Mouse (Mus musculus) cerebellum, postnatal 10 days (tissue): Measurements from ENCODE around the gene Tmem234.

Experiments used
- DNase-seq, 2 experiments: peaks; one replicate each; pipeline ENCODE4 v3.0.0; 2021; ENCODE audit warnings: mixed read lengths in 2 of 2

Tmem234 gene

DNA sequence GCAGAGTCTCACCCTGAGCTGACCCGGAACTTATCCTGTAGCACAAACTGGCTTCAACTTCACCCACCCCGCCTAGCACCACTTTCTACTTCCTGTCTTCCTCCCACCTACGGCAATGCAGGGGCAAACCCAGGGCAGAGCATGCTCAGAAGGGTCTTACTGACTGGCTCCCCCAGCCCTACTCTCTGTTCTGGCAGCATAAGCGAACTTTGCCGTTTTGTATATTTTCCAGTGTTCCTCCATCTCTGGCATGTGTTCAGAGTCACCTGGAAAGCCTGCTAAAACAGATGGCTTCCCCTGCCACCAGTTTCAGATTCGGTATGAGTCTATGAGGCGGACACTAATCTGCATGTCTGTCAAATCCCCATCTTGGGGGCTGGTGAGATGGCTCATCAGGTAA, 20.1 kb upstream of the Tmem234 start:
- DNase-seq = peak; percentile 70 to 77

DNA sequence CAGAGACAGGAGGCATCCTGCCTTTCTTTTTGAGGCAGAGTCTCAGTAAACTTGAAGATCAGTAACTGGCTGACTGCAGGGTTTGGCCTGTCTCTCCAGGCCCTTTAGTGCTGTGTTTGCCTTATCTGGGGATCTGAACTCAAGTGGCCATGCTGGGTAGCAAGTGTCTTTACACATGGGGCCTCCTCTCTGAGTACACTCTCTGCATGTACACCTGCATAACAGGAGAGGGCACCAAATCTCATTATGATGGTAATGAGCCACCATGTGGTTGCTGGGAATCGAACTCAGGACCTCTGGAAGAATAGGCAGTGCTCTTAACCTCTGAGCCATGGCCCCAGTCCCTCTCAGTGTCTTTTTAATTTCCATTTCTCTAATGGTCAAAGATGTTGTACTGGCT, 18.2 kb upstream of the Tmem234 start:
- DNase-seq = no peak

DNA sequence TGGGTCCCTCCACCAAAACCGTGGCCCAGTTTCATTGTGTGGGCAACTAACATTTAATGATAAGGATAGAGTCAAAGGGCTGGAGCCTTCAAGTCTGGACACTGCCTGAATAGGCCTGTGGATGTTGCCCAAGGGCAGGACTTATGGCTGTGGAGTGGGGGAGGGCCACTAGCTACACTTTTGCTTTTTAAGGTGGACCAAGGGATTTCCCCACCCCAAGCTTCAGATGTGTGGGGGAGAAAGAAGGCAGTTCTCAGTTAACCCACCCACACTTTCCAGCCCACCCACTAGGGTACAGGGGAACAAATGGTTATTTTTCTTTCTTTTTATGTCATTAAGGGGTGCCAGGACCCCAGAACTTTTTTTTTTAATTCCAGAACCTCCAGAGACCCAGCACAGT, 16.1 kb upstream of the Tmem234 start:
- DNase-seq = no peak

DNA sequence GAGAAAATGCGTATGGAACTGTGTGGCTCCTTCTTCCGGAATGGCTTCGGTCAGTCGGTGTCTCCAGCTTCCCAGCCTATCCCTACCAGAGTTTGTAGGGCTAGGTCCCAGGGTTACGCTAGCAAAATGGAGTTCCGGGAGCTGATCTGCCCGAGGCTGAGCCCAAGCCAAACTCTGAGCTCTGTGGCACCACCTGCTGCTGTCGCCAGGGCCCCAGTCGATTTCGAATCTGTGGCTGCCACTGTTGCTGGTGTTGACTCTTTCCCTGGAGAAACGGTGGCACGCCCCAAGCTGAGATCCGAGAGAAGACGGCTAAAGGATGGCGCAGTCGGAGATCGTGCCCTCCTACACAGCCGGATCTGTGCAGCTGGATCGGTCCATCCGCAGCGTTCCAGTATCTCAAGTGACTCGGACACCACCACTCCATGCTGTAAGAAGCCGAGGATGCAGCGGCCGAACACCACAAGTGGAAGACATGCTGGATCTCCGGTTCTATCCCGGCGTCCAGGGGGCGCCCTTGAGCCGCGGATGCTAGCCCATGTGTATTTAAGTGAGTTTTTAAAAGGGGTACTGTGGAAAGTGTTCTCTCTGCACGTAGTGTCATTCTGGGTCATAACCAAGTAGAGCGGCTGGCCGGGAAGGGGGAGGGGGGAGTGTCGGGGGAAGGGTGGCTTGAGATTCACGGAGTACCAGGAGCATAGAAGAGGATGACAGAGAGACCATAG, 15.4 kb upstream of the Tmem234 start:
- DNase-seq = peak; percentile 87 to 89

DNA sequence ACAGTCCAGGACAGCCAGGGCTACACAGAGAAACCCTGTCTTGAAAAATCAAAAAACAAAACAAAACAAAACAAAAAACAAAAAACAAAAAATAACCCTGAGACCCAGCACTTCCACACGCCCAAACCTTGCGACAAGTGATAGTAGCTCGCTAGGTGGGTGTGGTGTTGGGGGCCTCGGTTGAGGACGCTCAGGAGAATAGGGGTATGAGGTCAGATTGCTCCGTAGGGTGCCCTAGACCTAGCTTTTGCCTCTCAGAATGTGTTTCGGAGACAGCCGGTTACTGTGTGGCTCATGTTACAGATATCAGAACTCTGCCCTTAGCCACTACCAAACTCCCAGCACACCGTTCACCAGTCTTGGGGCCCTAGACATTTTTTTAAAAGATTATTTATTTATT, 14.7 kb upstream of the Tmem234 start:
- no peak for DNase-seq

DNA sequence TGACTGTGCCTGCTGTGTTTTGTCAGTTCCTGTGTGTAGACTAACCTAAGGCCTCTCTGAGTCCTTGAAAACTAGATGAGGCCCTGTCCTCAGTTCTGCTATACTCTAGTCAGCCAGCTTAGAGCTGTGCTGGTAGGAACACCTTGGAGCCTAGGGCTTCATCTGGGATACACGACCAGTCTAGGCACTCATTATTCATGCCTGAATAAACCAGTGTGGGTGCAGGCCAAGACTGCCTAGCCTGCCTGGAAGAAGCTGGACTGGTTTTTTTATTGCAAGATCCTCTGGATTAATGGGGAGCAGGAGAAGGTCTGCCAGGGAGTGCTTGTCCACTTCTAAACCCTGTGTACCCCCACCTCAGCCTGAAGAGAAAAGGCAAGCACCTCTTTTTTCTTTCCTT, 13.5 kb upstream of the Tmem234 start:
- DNase-seq = no peak

DNA sequence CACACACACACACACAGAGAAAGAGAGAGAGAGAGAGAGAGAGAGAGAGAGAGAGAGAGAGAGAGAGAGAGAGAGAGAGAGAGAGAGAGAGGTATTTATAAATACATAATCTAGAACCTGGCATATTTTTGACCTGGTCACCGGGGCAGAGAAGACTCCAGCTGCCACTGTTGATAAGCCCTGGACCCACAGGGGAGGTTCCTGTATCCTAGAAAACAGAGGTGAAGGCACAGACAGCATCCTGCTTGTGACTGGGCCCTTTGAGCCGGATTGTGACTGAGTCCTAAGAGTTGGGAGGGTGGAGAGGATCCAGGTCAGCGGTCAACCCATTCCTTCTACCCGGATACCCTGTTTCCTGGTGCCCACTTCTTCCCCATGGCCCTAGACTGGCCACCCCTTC, 11.6 kb upstream of the Tmem234 start:
- DNase-seq = no peak

DNA sequence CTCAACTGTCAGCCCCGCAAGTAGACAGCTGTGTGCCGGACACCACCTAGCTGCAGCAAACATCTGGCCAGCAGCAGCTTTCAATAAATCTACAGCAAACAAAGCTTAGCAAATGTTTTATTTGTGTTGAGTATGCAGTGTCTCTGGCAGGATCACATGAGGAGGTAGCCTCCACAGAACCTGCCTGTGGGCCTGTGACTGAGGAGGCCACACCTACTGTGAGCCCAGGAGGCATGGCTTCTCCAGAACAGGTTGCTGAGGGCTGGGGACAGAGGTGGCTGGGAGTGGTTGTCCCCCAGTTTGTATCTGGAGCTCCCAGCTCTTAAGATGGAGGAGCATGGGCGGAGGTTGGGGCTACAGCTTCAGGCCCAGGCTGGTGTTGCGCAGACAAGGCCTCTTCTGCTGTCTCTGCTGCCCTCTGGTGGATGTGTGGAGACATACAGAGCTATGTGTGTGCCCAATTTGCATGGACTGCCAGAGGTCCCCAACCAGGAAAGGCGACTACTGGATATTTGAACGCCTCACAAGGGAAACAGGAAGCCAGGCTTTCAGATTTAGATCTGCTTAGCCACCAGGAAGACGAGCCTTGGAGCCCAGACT, 8.1 kb downstream of the Tmem234 start:
- DNase-seq = peak; percentile 93 to 95

DNA sequence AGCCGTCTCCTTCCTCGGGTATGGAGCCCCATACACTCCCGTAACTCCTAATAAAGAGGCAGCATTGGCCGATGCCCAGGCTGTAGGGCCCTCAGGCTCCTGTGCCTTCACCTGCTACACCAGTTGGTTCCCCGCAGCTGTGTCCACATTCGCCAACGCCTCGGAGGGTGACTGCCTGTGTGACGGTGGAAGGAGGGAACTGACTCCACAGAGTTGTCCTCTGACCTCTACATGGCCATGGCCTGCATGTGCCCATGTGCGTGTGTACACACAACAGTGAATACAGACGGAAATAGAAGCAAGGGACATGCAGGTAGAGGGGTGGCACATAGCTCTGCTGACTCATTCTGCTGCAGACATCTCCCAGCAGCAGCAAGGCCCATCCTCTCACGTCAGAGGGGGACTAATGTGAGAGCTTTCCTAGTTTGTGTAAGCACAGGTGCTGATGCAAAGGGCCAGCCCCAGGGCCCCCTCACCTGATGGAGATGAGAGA, 8.7 kb downstream of the Tmem234 start:
- peak in 1 of 2 experiments; percentile 39 for DNase-seq

DNA sequence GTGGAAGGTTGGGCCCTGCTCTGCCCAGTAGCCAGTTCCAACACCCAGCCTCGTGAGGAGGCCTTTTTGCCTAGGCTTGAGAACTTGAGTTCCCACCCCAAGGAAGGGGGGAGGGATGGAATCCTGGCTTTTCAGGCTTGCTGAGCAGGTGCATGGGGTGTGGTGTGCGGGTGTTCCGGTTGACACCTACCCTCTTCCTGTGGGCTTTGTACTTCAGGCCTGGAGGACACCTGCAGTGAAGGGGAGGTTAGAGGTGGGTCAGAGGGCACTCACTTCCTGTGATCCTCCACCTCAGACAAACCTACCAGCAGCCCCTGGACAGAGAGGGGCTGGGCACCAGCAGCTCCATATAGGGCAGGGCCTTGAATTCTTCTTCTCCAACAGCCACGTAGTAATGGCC, 9.6 kb downstream of the Tmem234 start:
- DNase-seq = no peak

DNA sequence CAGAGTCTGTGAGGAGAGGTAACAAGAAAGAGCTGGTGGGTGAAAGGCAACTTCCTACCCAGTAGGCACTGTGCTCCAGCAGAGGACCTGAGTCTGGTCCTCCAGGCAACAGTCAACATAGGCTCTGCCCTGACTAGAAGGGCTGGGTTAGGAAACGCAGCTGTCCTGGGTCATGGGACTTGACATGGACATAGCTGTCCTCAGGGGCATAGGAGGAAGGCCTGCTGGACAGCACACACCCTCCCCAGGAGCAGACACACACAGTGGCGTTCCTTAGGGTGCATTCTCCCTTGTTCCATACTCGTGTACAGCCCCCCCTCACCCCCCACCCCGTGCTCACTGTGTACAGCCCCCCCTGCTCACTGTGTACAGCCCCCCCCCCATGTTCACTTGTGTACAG, 10.0 kb downstream of the Tmem234 start:
- no peak for DNase-seq

DNA sequence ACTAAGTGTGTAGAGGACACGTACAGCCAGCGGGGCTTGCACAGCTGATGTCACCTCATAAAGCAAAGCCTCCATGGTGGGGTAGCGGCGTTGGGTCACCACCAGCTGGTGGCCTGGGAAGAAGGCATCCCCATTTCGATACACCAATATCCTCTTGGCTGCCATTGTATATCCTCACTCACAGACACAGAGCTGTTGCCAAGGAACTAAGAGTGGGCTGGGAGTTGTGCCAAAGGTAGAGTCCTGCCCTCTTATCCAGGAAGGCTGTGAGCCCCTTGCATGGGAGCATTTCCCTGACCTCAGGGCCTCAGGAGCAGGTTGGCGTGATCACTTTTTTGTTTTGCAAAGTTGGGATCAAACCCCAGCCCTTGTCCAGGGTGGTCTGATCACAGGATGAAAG, 13.6 kb downstream of the Tmem234 start, which contains the start of gene Dcdc2b:
Dcdc2b (minus strand) TSS at position 165 of the 400 bp plus-strand sequence.
- DNase-seq = peak; percentile 64 to 70

DNA sequence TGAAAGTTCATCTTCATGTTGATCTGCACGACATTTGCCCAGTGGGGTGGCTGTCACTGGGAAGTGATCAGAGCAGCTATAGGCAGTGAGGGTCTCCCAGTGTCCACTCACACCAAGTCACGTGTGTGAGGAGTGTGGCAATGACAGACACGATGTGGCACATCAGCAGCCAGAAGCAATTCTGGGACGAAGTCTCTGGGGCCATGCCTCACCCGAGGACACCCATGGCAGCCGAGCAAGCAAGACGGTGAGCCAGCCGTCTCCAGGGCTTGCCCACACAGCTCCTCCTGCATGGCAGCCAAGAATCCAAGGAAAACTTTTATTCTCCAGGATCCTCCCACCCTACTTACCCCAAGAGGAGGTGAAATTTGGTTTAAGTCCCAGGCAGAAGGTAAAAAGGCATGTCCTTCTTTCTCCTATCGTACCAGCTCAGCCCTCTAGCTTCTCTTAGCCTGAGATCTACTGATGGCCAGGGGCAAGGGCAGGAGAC, 15.4 kb downstream of the Tmem234 start:
- DNase-seq = no peak

DNA sequence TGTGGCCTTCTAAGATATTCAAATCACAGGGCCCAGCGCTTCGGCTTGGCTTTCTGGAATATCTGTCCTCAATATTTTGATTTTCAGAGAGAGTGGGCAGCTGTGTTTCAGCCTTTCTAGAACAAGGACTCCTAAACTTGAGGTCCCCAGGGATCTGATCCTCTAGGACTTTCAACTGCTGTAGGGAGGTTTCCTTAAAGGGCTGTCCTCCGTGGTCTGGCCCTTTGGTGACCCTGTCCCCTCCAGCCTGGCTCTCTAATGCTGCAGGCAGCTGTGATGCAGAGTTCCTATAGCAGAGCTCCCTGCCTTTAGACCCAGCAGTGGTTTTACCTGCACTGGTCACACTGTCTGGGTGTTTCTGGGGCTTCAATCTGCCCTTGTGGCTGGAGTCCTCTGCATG, 16.2 kb downstream of the Tmem234 start:
- DNase-seq = no peak

DNA sequence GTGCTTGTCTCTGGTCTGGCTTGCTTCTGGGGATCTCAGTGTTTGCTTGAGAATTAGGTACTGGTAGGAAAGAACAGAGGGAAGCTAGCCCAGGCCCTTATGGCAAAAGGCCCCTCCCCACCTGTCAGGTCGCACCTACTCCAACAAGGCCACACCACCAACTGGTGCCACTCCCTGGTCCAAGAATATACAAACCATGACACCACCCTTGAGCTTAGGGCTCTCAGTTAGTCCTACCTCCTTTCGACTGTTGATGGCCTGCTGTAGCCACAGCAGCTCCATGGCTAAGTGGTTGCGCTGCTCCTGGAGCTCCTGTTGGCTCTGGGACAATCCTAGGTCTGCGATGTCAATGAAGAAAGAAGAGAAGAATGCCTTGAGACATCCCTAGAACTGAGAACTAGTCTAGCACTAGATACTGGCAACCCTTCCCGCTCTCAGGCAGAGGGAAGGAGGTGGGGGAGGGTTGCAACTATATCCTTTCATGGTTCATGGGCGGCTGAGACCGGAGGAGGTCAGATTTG, 16.7 kb downstream of the Tmem234 start:
- DNase-seq = no peak

DNA sequence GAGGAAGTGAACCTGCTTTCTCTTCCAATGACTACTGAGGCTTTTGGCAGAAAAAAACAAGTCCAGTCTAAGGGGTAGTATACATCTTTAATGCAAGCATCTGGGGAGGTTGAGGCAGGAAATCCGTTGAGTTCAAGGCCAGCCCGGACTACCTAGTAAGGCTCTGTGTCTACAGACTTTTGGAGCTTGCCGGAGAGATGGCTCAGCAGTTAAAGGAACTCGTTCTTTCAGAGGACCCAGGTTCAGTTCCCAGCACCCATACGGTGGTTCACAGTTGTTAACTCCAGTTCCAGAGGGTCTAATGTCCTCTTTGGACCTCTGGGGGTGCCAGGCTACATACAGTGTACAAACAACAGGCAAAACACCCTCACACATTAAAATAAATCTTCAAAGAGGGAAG, 17.6 kb downstream of the Tmem234 start:
- DNase-seq = no peak

DNA sequence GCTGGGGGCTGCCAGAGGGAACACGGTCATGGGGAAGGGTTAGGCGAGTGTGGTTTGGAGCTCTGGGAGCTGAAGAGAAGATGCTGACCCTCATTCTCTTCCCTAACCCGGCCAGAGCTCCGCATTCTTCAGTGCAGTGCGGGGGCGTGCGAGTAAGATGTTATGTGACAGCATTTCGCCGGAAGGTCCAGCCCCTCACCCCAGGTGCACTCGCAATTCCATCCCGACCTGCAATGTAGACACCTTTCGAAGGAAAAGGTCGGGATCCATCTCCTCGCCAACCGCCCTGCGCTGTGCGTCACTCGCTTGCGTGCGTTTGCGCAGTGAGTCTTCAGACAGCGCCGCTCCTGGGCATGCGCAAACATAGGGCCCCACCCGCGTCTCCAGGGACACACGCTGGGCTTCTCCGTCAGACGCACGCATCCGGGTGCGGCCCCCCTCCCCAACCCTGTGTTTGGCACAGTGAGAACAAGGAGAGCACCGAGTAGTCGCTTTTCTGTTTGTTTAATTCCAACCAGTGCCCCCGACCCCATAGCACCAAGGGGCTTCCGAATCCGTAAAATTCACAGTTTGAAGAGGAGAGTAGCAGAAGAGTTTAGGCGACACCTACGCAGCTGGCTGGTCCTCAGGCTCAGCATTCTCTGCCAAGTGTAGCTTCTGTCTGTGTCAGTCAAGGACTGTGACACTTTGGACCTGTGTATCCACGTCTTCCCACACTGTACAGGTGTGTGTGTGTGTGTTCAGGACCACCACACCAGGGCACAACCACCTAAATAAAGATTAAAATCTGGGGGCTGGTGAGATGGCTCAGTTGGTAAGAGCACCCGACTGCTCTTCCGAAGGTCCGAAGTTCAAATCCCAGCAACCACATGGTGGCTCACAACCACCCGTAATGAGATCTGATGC, 18.6 kb downstream of the Tmem234 start, which contains the start of gene Iqcc:
Iqcc (minus strand) TSS at position 314 of the 906 bp plus-strand sequence.
- peak; percentile 97 to 98 for DNase-seq

DNA sequence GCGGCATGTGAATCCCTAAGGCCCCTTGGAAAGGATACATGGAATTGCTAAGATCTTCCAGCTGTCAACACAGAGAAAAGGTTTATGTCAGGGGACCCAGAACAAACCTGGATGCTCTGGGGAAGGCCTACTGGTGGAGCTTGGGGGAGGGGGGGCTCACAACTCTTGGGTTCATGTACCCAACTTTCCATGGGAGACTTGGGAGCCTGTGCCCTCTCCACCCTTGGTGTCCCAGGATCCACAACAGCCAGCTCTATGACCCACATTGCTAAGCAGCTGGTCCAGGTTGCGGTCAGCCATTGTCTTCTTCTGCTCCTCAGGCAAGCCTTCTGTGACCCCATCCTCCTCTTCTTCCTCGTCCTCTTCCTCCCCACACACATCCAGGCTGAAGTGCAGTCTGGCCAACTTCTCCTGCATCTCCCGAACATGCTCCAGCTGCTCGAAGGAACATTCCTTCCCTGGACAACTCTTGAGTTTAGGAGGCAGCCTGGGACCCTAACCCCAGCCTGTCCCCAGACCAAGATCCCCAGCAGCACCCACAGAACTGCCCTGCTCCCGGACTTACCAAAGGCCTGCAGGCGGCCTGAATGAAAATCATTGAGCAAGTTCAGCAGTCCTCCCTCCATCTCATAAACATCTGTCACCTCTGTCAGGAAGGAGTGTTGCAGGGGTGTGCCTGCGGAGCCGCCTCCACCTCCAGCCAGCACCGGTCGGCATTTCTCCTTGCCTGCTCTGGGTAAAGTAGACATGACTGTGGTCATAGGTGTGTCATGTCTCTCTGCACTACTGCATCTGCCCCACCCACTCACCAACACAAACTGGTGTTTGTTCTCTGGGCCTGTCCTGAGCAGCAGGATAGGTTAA, 20.2 kb downstream of the Tmem234 start:
- no peak for DNase-seq

DNA sequence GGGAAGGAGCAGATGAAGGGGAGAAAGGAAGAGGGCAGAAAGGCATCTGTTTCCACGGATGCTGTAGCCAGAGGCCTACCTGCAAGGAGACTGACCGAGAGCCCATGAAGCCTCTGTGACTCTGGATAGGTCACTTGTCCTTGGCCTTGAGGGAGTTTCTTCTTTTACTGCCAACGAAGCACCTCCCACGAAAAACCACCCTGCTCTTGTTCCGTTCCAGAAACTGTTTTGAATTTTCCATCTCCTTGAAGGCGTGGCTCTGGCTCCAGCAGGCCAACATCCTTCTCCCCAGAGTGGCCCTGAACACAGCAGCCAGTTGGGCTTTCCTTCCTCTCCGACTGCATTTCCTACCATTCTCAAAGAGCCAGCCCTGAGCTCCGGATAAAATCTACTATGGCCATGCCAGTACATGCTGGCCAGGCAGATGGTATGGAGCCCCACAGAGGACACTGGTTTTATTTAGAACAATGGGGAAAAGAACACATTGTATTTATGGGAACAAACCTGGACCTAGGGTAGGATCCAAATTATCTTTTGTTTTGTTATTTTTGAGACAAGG, 20.9 kb downstream of the Tmem234 start:
- peak; percentile 42 to 47 for DNase-seq

DNA sequence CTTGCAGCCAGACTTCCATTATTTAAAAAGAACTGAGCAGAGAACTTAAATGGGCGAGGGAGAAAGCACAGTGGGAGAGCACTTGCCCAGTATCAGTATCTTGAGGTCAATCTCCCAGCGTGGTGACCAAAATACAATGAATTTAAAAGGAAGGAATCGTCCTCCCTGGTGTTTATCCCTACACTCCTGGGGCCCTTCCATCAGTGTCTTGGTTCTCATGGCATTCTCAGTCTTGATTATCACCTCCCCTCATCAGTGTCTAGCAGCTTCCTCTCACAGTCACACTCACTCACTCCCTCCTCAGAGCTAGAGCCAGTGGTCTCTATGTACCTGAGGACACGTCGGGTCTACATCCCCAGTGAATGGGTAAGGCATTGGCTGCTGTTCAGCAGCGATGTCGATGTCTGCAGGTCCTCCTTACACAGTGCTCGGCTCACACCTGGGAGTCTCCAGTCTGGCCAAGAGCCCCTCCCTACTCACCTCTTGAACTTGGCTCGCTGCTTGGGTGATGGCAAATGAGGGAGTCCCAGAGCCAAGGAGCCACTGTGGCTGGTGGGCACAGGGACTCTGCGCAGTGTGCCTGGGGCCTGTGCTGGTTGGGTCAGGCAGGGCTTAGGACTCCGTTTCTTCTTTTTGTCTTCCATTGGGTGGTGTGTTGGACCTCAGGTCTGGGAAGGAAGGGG, 21.8 kb downstream of the Tmem234 start:
- DNase-seq = peak; percentile 45 to 51
